Mouse (Mus musculus) brain, adult 2 months (tissue): ENCODE measurements around the gene Telo2.
A peak's percentile ranks its signal among the peaks of the same experiment; 100 is the strongest.

Source experiments
- DNase-seq: peaks from one replicate; pipeline ENCODE4 v3.0.0; 2011; ENCODE audit warnings: low read depth, low spot score

Gene Telo2

DNA sequence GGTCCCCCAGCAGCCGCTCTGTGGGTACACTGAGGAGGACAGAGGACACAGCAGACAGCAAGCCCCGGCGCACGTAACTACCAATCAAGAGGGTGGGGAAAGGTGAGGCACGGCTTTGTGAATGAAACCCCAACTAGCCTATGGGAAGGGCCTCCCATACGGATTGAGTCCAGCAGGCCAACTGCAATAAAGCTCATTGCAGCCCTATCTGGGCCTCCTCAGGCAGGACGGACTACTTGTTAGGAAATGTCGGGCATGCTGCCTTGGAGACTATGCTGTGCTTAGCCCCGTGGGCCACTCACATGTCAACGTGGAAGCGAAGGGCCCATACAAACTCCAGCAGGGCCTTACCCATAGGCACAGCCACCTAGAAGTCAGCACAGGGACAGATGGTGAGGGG, 14.4 kb downstream of the Telo2 start:
- peak; percentile 50 for DNase-seq

DNA sequence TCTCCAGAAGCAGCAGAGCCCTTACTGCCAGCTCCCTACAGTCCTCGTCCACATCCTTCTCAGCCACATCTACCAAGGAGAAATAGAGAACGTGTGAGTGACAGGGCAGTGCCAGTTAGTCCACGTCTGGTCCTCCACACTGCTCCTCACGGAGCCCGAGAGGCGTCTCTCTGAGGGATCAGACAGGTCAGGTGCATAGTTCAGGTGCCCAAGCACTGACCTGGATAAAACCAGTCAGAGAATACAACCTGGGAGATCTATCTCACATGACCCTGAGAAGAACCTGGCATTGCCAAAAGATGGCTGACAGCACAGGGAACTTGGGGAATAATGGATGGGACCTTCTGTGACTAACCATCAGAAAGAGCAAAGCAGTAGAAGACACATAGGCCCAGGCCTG, 15.7 kb downstream of the Telo2 start:
- no peak for DNase-seq

DNA sequence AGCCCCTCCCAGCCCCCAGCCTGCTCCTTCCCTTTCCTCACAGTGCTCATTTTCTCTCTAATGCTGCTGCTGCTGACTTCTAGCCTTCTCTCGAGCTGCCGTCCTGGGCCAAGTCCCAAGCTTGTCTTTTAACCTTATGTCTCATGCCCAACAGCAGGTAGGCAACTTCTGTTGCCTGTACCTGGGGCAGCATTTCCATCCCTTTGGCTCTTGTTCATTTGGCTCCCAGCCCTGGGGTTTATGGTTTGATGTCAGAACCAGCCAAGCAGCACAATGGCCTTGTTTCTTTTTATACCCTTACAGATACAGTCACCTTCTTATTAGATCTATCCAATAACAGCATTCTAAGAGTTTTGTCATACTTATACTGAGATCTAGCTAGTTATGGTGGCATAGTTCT, 19.5 kb downstream of the Telo2 start:
- peak; percentile 70 for DNase-seq

- DNase-seq, result no peak
These were observed 25.3 kb downstream of the Telo2 start for GRCm38 (mm10) chr17:25090450-25090849.

DNA sequence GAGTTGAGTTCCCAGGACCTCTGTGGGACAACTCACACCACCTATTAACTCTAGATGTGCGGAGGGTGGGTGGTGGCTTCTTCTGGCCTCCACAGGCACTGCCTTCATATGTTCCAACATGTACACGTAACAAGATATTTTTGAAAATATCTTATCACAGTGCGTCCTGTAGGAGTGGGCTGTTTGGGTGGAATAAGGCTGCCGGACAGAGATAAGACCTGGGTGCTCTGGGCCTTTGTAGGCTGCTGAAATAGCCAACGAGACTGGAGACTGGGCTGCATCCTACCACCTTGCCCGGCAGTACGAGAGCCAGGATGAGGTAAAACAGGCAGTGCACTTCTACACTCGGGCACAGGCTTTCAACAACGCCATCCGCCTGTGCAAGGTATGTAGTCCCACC, 26.6 kb downstream of the Telo2 start:
- DNase-seq, result no peak

GRCm38 (mm10) chr17:25086724-25087123, 29.0 kb downstream of the Telo2 start:
- DNase-seq, result no peak

DNA sequence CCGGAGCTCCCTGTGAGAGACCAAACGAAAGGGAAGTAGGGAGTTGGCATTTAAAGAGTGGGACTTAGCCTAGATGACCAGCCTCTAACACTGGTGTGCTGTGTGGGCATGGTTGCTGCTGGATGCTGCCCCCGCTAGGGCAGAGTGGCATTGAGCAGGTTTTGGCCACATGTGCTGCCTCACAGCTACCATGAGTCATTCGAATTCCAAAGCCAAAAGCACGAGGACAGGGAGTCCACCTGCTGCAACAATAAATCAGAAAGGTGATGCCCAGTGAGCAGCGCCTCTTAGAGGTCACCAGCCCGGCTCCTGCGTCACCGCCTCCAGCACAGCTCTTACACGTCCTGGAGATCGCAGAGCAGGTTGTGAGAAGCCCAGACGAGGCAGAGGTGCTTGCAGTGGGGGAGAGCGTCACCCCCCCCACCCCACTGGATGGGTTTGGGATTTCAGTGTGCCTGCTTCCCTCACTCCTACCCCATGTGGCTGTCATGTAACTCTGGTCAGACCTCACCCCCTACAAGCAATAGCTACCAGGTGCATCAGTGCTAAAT, 30.9 kb downstream of the Telo2 start:
- DNase-seq, result no peak

- DNase-seq, result peak; percentile 37
These were observed 32.3 kb downstream of the Telo2 start, which contains the start of gene Tmem204 for GRCm38 (mm10) chr17:25083444-25083931. Gene Tmem204 (minus strand): TSS chr17:25083591.

DNA sequence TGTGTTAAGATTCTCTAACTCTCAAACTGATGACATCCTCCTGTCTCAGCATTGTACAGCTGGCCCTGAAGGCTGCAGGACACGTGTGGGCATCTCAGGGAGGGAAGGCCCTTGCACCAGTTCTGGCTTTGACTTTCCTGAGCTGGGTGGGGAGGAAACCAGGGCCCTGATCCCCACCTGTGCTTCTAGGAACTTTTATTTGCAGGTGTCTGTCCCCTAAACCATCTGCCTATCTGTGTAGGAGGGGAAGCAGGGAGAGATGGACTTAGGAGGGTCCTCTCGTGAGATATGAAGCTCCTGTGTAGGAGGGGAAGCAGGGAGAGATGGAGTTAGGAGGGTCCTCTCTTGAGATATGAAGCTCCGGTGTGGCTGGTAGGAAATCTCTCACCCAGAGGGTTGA, 32.9 kb downstream of the Telo2 start:
- DNase-seq, result no peak

DNA sequence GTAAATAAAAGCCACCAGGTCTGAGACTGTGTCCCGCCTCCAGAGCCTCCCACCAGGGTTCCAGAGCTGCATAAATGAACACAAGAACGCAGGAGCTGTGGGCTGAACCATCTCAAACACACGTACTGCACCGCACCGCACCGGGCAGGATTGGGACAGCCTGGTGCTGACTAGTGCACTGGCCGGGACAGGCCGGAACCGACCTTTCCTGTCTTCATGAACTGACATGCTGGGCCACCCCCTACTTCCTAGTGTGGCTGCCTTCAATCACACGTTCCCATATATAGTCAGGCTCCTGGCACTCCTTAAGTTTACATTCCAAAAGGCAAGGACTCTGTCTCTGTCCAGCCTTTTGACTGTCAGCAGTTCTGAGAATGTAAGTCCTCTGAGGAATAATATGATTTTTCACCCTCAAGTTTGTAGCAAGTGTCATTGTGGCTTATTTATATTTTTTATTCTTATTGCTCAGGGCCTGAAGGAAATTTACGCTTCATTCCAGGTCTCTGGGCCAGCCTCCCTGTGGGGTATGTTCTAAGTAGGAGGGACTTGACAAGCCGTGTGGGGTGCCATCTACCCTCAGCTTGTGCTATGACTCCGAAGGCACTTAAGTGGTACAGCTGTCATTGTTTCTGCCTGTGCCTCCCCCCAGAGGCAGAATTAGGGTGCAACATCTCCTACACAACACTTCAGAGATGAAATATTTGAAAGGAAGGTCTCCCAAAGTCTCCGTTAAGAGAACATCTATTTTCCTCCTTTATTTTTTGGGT, 33.5 kb downstream of the Telo2 start:
- DNase-seq, result peak; percentile 80

- peak; percentile 33 for DNase-seq
These were observed 34.8 kb downstream of the Telo2 start for GRCm38 (mm10) chr17:25080960-25081381.

DNA sequence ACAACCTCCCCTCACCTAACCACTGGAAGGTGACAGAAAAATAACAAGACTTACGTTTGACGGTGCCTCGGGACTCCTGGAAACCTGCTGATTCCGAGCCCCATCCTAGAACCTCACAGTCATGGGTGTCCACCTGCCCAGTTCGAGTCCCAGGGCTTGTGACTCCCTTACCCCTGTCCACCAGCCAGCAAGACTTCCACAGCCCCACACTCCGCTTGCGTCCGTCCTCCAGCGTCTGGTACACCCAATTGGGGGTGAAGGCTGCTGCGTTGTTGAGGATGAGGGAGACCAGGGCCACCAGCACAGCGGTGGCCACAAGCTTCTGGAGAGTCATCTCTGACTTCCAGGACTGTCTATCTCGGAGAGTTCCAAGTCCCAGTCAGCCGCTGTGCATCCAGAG, 35.6 kb downstream of the Telo2 start:
- DNase-seq, result no peak

DNA sequence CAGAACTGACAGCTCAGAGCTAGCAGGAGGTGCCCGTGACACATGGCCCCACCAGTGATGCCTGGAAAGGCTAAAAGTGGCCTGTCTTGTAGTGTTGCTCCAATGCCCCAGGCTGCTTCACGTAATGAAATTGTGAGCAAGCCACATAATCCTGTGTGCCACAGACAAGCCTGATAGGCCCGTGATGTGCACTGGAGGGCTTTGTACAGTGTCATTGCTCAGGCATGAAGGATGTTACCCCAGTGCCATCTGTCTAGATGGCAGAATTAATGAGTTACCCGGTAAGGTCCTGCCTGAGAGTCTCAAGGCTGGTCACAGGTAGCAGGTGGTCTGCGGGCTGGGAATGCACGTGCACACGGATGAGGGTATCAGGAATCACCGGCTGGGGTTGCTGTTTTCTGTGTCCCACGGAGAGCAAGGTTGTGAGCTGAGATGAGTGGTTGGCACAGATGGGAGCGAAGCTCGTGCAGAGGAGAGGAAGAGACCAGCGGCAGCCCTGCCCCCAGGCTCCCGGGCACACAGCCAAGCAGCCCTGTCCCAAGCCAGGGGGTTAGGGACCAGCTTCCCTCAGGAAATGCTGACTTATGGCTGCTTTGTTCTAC, 37.9 kb downstream of the Telo2 start:
- peak; percentile 70 for DNase-seq

GRCm38 (mm10) chr17:25076906-25077305, 38.9 kb downstream of the Telo2 start:
- peak; percentile 85 for DNase-seq

DNA sequence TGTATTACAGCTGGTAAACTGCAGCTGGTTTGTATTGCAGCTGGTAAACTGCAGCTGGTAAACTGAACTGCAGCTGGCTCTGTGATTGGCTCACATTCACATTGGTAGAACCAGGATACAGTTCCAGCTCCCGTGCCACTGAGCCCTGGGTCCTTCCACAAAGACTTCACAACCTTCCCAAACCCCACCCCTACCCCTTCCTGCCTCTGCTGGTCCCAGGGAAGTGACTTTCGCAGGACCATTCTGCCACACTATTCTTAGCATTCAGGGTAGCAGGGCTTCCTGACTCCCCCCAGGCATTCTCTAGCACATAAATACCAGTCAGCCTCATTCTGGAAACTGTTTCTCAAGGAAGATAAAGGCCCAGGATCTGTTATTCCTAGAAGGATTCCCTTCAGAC, 47.1 kb downstream of the Telo2 start:
- no peak for DNase-seq

GRCm38 (mm10) chr17:25067442-25067851, 48.3 kb downstream of the Telo2 start:
- no peak for DNase-seq

GRCm38 (mm10) chr17:25066595-25066994, 49.2 kb downstream of the Telo2 start:
- DNase-seq, result no peak

DNA sequence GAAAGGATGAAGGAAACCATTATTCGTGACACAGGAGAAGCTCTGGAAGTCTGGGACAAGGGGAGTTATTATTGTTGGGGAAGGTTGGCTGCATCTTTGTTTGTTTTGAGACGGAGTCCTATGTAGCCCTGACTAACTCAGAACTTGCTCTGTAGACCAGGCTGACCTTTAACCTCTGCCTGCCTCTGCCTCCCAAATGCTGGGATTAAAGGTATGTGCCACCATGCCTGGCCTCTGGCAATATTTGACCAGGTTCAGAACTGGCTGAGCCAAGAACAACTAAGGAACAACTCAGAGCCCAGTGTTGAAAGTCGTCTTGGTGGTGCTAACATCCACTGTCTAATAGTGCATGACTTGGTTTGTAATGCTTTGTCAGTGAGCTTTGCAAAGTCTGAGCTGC, 50.6 kb downstream of the Telo2 start:
- no peak for DNase-seq

- DNase-seq, result no peak
These were observed 51.4 kb downstream of the Telo2 start for GRCm38 (mm10) chr17:25064351-25064750.

- no peak for DNase-seq
These were observed 51.9 kb downstream of the Telo2 start for GRCm38 (mm10) chr17:25063872-25064271.

DNA sequence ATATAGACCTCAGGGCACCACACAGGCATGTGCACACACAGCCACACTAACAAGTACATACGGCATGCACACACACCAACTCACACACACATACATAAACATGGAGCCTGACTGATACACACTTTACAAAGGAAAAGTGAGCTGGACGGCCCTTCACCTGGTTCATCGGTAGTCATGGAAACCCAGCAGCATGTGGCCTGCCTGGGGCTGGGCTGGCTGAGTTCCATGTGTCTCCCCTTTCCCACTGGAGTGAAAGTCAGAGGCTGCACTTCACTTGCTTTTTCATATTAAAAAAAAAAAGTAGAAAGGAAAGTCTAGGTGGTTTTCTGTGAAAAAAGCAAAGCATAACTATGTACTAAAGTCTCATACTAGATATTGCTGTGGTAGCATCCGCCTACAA, 52.5 kb downstream of the Telo2 start:
- DNase-seq, result no peak

DNA sequence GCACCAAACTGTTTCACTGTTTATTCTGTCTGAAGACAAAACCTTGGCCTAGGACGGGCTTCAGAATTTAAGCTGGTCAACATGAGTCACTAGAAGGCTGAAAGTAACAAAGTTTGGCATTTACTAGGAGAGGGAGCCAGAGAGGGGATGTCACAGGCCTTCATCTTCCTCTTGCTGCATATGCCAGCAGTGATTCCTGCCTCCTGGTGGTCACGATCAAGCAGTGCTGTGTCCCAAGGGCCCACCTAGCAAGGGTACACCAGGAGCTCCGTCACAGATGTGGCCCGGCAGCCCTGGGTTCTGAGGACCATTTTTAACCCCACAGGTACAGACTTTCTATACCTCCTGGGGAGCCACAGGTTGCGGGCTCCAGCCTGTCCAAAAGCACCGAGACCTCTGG, 58.7 kb downstream of the Telo2 start:
- DNase-seq, result no peak

- DNase-seq, result peak; percentile 58
These were observed 62.5 kb downstream of the Telo2 start for GRCm38 (mm10) chr17:25053274-25053673.
